Mouse (Mus musculus): ENCODE results near the gene Gm15557. TPM values are rescaled to one million over a fixed set of nuclear protein-coding genes. Genes with fewer than 3 reads are reported as not detected.

The Gm15557 gene
- not detected in 2 replicates for polyA plus RNA-seq (2012; rRNA removed)

GRCm38 (mm10) chr2:155940681-155941080, at the start of gene Gm15557:
Gene Gm15557, plus strand, starts transcription at chr2:155940728.
- H3K27ac ChIP-seq (ENCODE audit: insufficient read depth, low read depth, low read length): no peak within 1 kb of the TSS
- 91% methylated on average over 3 of the region's 3 CpGs for WGBS
- no peak for DNase-seq

GRCm38 (mm10) chr2:155894307-155895045, 46.1 kb upstream of the Gm15557 start:
- no peak for TF ChIP-seq POLR2A (IDR thresholded peaks at IDR 0.05; ENCODE audit: low read depth, low read length)
- TF ChIP-seq CTCF (conservative IDR thresholded peaks at IDR 0.05; ENCODE audit: insufficient read depth, insufficient read length, low read depth, low read length): no peak
- Histone ChIP-seq H3K27ac (ENCODE audit: insufficient read depth, low read depth, low read length) (no peak overlapping the region), H3K4me1 (ENCODE audit: control insufficient read depth, insufficient read depth, low read length) (0 out of 2 replicates have a peak, but pooled peaks cover 4% of the 10 kb centered on the region), H3K36me3 (ENCODE audit: control insufficient read depth, insufficient read depth, low read length) (no peaks in the 10 kb centered on the region; the same call in 1 of the 2 replicates), H3K27me3 (replicated peaks; ENCODE audit: control insufficient read depth, insufficient read depth, low read length) (no peaks in the 10 kb centered on the region), H3K4me3 (ENCODE audit: insufficient read depth, low read depth, low read length) (no peak overlapping the region)
- DNase-seq: no peak
- 61% methylated on average over 13 of the region's 13 CpGs for whole genome bisulfite sequencing

More at GRCm38 (mm10) chr2:155940681-155941080, at the start of gene Gm15557:
- Histone ChIP-seq H3K36me3 (ENCODE audit: control insufficient read depth, insufficient read depth, low read length) (no peaks in the 10 kb centered on the region), H3K4me1 (ENCODE audit: control insufficient read depth, insufficient read depth, low read length) (no peaks in the 10 kb centered on the region), H3K4me3 (ENCODE audit: insufficient read depth, low read depth, low read length) (no peak within 1 kb of the TSS), H3K27me3 (replicated peaks; ENCODE audit: control insufficient read depth, insufficient read depth, low read length) (no peaks in the 10 kb centered on the region)
- TF ChIP-seq CTCF (conservative IDR thresholded peaks at IDR 0.05; ENCODE audit: insufficient read depth, insufficient read length, low read depth, low read length): no peak
- no peak for TF ChIP-seq POLR2A (IDR thresholded peaks at IDR 0.05; ENCODE audit: low read depth, low read length)

- Histone ChIP-seq H3K4me1 (ENCODE audit: control insufficient read depth, insufficient read depth, low read length) (0 out of 2 replicates have a peak, but pooled peaks cover 4% of the 10 kb centered on the region), H3K27me3 (replicated peaks; ENCODE audit: control insufficient read depth, insufficient read depth, low read length) (no peaks in the 10 kb centered on the region), H3K36me3 (ENCODE audit: control insufficient read depth, insufficient read depth, low read length) (no peaks in the 10 kb centered on the region; the same call in 1 of the 2 replicates), H3K27ac (ENCODE audit: insufficient read depth, low read depth, low read length) (no peak overlapping the region), H3K4me3 (ENCODE audit: insufficient read depth, low read depth, low read length) (no peak overlapping the region)
- DNase-seq: peak; percentile 21
- TF ChIP-seq CTCF (conservative IDR thresholded peaks at IDR 0.05; ENCODE audit: insufficient read depth, insufficient read length, low read depth, low read length) (no peak), POLR2A (IDR thresholded peaks at IDR 0.05; ENCODE audit: low read depth, low read length) (no peak)
- 73% methylated on average over 16 of the region's 16 CpGs for WGBS
These were observed 45.3 kb upstream of the Gm15557 start for GRCm38 (mm10) chr2:155895046-155895735.

GRCm38 (mm10) chr2:155902989-155903631, 37.4 kb upstream of the Gm15557 start:
- H3K27me3 ChIP-seq (replicated peaks; ENCODE audit: control insufficient read depth, insufficient read depth, low read length): no peaks in the 10 kb centered on the region
- 65% methylated on average over 16 of the region's 16 CpGs for WGBS
- no peak for DNase-seq
- H3K27ac ChIP-seq (ENCODE audit: insufficient read depth, low read depth, low read length): no peak overlapping the region
- no peak overlapping the region for H3K4me3 ChIP-seq (ENCODE audit: insufficient read depth, low read depth, low read length)
- no peaks in the 10 kb centered on the region for H3K4me1 ChIP-seq (ENCODE audit: control insufficient read depth, insufficient read depth, low read length)
- H3K36me3 ChIP-seq (ENCODE audit: control insufficient read depth, insufficient read depth, low read length): peaks cover 2% of the 10 kb centered on the region
- no peak for TF ChIP-seq POLR2A (IDR thresholded peaks at IDR 0.05; ENCODE audit: low read depth, low read length)
- TF ChIP-seq CTCF (conservative IDR thresholded peaks at IDR 0.05; ENCODE audit: insufficient read depth, insufficient read length, low read depth, low read length): no peak

GRCm38 (mm10) chr2:155903632-155904008, 36.9 kb upstream of the Gm15557 start:
- H3K27ac ChIP-seq (ENCODE audit: insufficient read depth, low read depth, low read length): no peak overlapping the region
- no peaks in the 10 kb centered on the region for H3K27me3 ChIP-seq (replicated peaks; ENCODE audit: control insufficient read depth, insufficient read depth, low read length)
- H3K4me3 ChIP-seq (ENCODE audit: insufficient read depth, low read depth, low read length): no peak overlapping the region
- TF ChIP-seq CTCF (conservative IDR thresholded peaks at IDR 0.05; ENCODE audit: insufficient read depth, insufficient read length, low read depth, low read length) (no peak), POLR2A (IDR thresholded peaks at IDR 0.05; ENCODE audit: low read depth, low read length) (no peak)
- DNase-seq: no peak
- H3K4me1 ChIP-seq (ENCODE audit: control insufficient read depth, insufficient read depth, low read length): no peaks in the 10 kb centered on the region
- 88% methylated on average over 6 of the region's 6 CpGs for WGBS
- H3K36me3 ChIP-seq (ENCODE audit: control insufficient read depth, insufficient read depth, low read length): peaks cover 2% of the 10 kb centered on the region

- Histone ChIP-seq H3K4me3 (ENCODE audit: insufficient read depth, low read depth, low read length) (no peak overlapping the region), H3K4me1 (ENCODE audit: control insufficient read depth, insufficient read depth, low read length) (no peaks in the 10 kb centered on the region), H3K27me3 (replicated peaks; ENCODE audit: control insufficient read depth, insufficient read depth, low read length) (no peaks in the 10 kb centered on the region), H3K27ac (ENCODE audit: insufficient read depth, low read depth, low read length) (no peak overlapping the region), H3K36me3 (ENCODE audit: control insufficient read depth, insufficient read depth, low read length) (peaks cover 4% of the 10 kb centered on the region)
- 87% methylated on average over 6 of the region's 6 CpGs for WGBS
- DNase-seq: no peak
- TF ChIP-seq POLR2A (IDR thresholded peaks at IDR 0.05; ENCODE audit: low read depth, low read length) (no peak), CTCF (conservative IDR thresholded peaks at IDR 0.05; ENCODE audit: insufficient read depth, insufficient read length, low read depth, low read length) (no peak)
These were observed 25.8 kb upstream of the Gm15557 start for GRCm38 (mm10) chr2:155914684-155915083.
